Mouse (Mus musculus) midbrain, embryonic 12.5 days (tissue): Measurements from ENCODE around the gene Plbd1. TPM values are rescaled to one million over a fixed set of nuclear protein-coding genes. Genes with fewer than 3 reads are reported as not detected.

Source experiments
- ATAC-seq: fragments of 200-750 bp; cut with Nextera tagmentation; 2 replicates; pipeline ENCODE4 v1.8.0; 2017; ENCODE audit warnings: low read depth, moderate TSS enrichment, moderate library complexity; ENCODE audit not compliant: low FRiP score
- H3K27ac ChIP-seq: fragments of 300-500 bp; sonication (generic); replicated peaks from 2 replicates; pipeline ENCODE4 v1.5.1; 2016; ENCODE audit warnings: mild to moderate bottlenecking
- H3K27me3 ChIP-seq: fragments of 300-500 bp; sonication (generic); 2 replicates; pipeline ENCODE4 v1.6.1; 2016; ENCODE audit warnings: mild to moderate bottlenecking
- H3K36me3 ChIP-seq: fragments of 300-500 bp; sonication (generic); 2 replicates; pipeline ENCODE4 v1.6.1; 2016
- H3K4me1 ChIP-seq: fragments of 300-500 bp; sonication (generic); 2 replicates; pipeline ENCODE4 v1.6.1; 2016
- H3K4me2 ChIP-seq: fragments of 300-500 bp; sonication (generic); replicated peaks from 2 replicates; pipeline ENCODE4 v1.6.1; 2016; ENCODE audit warnings: mild to moderate bottlenecking, moderate library complexity
- H3K4me3 ChIP-seq: fragments of 300-500 bp; sonication (generic); 2 replicates; pipeline ENCODE4 v1.5.1; 2016; ENCODE audit warnings: mild to moderate bottlenecking
- H3K9ac ChIP-seq: fragments of 300-500 bp; sonication (generic); replicated peaks from 2 replicates; pipeline ENCODE4 v1.6.1; 2016; ENCODE audit warnings: mild to moderate bottlenecking, moderate library complexity
- H3K9me3 ChIP-seq: fragments of 300-500 bp; sonication (generic); 2 replicates; pipeline ENCODE4 v1.6.1; 2016; ENCODE audit warnings: mild to moderate bottlenecking
- WGBS: fragments of 180-500 bp; shearing (Covaris S2); methylation state at CpG from one replicate; pipeline ENCODE4 v1.1.7; 2016; 5-methylcytosine and 5-hydroxymethylcytosine counted together
- polyA plus RNA-seq: library from polyadenylated mRNA; unstranded; fragments of >200 nt; fragmentation: Nextera tagmentation; extraction: Ambion mirVana; gene quantifications from 2 replicates; pipeline ENCODE4 v1.2.1, GENCODE M21; 2016

The Plbd1 gene
- polyA plus RNA-seq, 1 experiment from 2014 or later: 0.84 TPM

DNA sequence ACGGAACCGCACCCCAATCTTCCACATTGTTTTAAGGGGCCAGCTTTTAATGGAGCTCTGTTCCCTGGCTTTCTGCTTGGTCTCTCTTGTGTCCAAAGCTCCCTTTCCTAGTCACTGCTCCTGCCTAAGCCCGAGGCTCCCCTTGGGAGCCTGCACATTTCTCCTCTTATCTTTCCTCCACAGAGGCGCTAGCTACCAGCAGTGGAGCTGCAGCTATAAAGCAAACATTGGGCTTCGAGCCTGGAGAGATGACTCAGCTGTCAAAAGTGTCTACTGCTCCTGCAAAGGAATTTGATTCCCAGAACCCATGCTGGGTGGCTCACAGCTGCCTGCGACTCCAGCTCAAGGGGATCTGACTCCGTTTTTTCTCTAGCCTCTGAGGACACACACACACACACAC, 10.7 kb upstream of the Plbd1 start:
- no peak for ATAC-seq
- H3K36me3 ChIP-seq: no peaks in the 10 kb centered on the region
- no peaks in the 10 kb centered on the region for H3K27me3 ChIP-seq
- no peak overlapping the region for H3K27ac ChIP-seq
- no peak overlapping the region for H3K4me2 ChIP-seq
- H3K4me3 ChIP-seq: no peak overlapping the region
- H3K9me3 ChIP-seq: 0 out of 2 replicates have a peak, but pooled peaks cover 2% of the 10 kb centered on the region
- H3K9ac ChIP-seq: no peak overlapping the region
- WGBS: 79% methylated on average over 7 of the region's 7 CpGs
- no peaks in the 10 kb centered on the region for H3K4me1 ChIP-seq

DNA sequence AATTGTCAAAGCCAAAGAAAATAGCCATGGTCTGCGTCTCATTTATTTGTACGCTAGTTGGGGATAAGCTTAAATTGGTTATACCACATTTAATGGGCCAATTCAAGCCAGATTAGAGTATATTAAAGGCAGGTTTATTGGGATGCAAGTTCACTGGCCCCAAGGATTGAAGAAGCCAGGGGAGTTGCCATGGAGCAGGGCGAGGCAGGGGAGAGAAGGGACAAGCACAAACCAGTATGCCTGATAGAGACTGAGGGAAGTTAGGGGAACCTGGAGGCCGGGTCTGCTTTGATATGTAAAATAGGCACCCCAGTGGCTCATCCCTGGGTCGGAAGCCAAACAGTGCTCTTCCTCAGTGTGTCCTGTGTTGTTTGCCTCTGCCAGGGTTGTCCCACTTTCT, 7.5 kb upstream of the Plbd1 start:
- no peak overlapping the region for H3K4me2 ChIP-seq
- H3K9ac ChIP-seq: no peak overlapping the region
- no peak for ATAC-seq
- no peaks in the 10 kb centered on the region for H3K36me3 ChIP-seq
- H3K4me1 ChIP-seq: no peaks in the 10 kb centered on the region
- H3K4me3 ChIP-seq: no peak overlapping the region
- H3K9me3 ChIP-seq: 0 out of 2 replicates have a peak, but pooled peaks cover 2% of the 10 kb centered on the region
- no peak overlapping the region for H3K27ac ChIP-seq
- no peaks in the 10 kb centered on the region for H3K27me3 ChIP-seq
- 47% methylated on average over 5 of the region's 5 CpGs for WGBS

DNA sequence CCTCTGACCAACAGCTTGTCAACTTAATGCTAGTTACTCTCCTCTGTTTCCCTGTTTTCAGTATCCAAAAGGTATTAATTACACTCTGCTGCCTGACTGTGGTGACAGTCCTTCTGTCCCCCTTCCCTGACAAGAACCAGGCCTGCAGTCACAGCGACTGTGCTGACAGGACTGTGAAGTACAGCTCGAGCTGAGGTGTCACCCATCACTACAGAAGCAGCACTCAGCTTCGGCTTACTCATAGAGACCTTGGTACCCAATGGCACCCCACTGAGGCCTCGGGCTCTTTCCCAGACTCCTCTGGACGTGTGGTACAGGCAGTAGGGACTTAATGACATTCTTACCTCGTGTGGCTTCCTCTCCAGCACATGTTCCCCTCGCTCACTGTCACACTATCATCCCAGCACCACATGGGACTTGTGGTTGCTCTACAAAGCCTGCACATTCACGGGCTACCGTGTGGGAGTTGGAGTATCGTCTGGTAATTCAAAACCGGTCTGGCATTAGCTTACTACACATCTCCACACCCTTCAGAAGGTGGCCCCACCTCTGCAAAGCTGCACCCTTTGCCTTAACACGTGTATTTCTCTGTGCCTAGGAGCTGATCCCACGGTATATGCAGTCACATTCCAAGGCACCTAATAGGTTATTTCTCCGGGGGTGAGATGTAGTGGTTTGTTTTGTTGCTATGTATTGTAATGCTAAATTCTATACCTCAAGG, 6.7 kb upstream of the Plbd1 start:
- Histone ChIP-seq H3K9me3 (0 out of 2 replicates have a peak, but pooled peaks cover 2% of the 10 kb centered on the region), H3K4me3 (no peak overlapping the region), H3K36me3 (no peaks in the 10 kb centered on the region), H3K4me2 (no peak overlapping the region), H3K9ac (no peak overlapping the region), H3K4me1 (no peaks in the 10 kb centered on the region), H3K27ac (no peak overlapping the region), H3K27me3 (no peaks in the 10 kb centered on the region)
- 65% methylated on average over 14 of the region's 14 CpGs for WGBS
- no peak for ATAC-seq

DNA sequence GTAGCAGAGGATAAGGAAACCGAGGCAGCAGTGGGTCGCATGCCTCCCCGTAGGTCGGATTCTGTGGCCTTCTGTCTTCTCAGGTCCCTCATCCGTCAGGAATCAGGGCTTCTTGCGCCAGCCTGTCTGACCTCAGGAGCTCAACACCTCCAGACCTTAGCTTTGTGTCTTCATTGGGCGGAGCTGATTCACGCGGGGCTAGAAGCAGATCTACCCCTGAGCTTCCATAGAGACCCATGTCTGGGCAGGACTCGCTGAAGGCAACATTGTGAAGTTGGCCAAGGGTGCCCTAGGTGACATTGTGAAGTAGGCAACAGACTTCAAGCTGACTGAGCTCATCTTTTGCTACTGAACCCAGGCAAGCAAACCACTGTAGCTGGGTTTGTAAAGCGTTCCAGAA, 335 bp upstream of the Plbd1 start:
- Histone ChIP-seq H3K9ac (no peak overlapping the region), H3K4me3 (peak overlapping the region; percentile 39), H3K4me2 (peak overlapping the region; percentile 58), H3K4me1 (peaks cover 7% of the 10 kb centered on the region; the same call in 1 of the 2 replicates), H3K27me3 (peaks cover 32% of the 10 kb centered on the region), H3K9me3 (no peaks in the 10 kb centered on the region), H3K27ac (no peak overlapping the region), H3K36me3 (no peaks in the 10 kb centered on the region)
- no peak for ATAC-seq
- 18% methylated on average over 11 of the region's 11 CpGs for WGBS

DNA sequence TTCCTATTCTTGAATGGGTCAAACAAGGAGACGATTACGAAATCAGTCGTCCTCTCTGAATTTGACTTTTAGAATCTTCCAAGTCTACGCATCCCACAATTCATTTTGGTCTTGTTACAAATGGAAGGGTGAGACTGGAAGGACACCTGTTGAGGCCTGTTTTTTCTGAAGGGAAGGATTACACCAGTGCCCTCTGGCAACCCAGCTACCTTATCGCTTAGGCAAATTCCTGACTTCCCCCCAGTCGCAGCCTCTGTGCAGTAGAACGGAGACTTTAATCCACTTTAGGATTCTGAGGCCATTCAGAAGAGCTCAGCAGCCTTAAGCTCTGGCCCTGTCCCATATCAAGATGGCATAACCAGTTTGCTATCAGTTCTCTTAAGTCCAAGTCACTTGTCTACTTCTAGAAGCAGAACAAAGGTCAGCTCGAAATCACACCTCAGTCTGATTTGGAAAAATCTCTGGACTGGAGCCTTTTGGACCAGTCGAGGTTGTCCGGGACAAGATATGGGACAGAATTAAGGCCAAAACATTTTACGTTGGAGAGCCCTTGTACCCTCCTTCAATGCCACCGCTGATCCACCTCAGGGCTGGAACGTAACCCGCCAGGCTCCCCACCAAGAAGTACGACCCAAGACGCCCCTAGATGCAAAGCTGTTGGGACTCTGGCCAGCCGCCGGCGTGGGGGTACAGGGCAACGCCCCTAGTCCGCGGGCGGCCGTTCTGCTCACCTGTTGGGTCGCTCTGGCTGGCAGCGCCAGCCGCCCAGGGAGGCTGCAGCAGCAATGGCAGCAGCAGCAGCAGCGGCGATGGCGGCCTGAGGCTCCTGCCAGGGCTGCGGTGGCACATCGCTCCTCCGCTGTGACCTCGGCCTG, 660 bp downstream of the Plbd1 start:
- WGBS: 12% methylated on average over 34 of the region's 34 CpGs
- Histone ChIP-seq H3K9me3 (no peaks in the 10 kb centered on the region), H3K36me3 (no peaks in the 10 kb centered on the region), H3K27ac (no peak overlapping the region), H3K9ac (peak overlapping the region; percentile 37; the same call in 1 of the 2 replicates), H3K27me3 (peaks cover 32% of the 10 kb centered on the region), H3K4me2 (peak overlapping the region; percentile 58), H3K4me1 (peaks cover 7% of the 10 kb centered on the region; the same call in 1 of the 2 replicates), H3K4me3 (peak overlapping the region; percentile 39)
- no peak for ATAC-seq

DNA sequence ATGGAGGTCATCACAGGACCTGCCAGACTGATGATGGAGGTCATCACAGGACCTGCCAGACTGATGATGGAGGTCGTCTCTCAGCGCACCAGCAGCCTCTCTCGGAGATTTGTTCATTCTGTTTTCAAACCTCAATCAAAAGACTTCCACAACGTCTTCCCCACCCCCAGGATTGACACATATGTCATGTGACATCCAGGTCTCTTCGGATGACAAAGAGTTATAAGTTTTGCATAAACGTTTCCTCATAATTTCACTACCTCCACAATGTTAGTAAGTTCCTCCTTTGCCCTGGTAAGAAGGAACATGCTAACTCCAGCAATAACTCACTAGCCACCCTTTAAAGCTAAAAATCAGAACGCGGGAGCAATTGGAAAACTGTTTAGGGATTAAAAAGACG, 2.5 kb downstream of the Plbd1 start:
- Histone ChIP-seq H3K27ac (no peak overlapping the region), H3K4me1 (peaks cover 7% of the 10 kb centered on the region; the same call in 1 of the 2 replicates), H3K36me3 (no peaks in the 10 kb centered on the region), H3K4me3 (no peak overlapping the region), H3K9me3 (no peaks in the 10 kb centered on the region), H3K4me2 (no peak overlapping the region), H3K9ac (no peak overlapping the region), H3K27me3 (peaks cover 32% of the 10 kb centered on the region)
- no peak for ATAC-seq
- 90% methylated on average over 9 of the region's 9 CpGs for WGBS

DNA sequence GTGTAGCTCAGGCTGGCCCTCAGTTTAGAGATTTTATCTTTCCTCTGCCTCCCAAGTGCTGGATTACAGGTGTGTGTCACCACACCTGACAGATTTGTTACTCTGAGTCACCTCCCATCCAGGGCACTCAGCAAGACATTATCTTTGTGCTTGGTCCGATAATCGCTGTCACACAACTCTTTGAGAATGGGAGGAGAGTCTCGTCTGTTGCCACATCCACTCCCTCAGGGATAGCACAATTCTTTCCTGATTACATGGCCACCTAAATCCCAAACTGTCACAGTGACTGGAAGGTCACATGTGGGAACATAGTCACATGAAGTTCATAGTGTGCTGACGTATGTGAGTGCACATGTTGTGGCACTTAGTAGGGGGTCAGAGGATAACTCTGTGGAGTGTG, 3.4 kb downstream of the Plbd1 start:
- ATAC-seq: no peak
- H3K4me3 ChIP-seq: no peak overlapping the region
- H3K27me3 ChIP-seq: peaks cover 32% of the 10 kb centered on the region
- H3K36me3 ChIP-seq: no peaks in the 10 kb centered on the region
- no peaks in the 10 kb centered on the region for H3K9me3 ChIP-seq
- no peak overlapping the region for H3K27ac ChIP-seq
- peaks cover 7% of the 10 kb centered on the region; the same call in 1 of the 2 replicates for H3K4me1 ChIP-seq
- H3K4me2 ChIP-seq: no peak overlapping the region
- WGBS: 85% methylated on average over 4 of the region's 4 CpGs
- H3K9ac ChIP-seq: no peak overlapping the region

DNA sequence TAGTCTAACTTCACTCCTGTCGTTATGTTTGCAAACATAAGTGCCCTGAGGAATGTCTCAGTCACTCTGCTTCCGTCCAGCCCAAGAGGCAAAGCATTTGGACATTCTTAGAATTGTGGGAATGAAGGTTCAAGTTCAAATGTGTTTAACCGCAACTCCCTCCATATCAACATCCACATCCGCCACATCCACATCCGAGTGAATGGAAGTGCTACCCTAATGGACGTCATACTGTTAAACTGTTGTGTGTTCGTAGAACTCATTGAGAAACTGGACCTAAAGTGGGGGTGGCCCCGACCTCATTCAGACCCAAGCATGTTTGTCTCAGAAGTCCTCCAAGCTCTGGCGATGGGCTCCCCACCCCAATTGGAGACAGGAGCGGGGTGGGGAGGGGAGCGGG, 5.9 kb downstream of the Plbd1 start:
- no peaks in the 10 kb centered on the region for H3K9me3 ChIP-seq
- no peak for ATAC-seq
- H3K27ac ChIP-seq: no peak overlapping the region
- no peaks in the 10 kb centered on the region for H3K4me1 ChIP-seq
- H3K27me3 ChIP-seq: peaks cover 11% of the 10 kb centered on the region
- 76% methylated on average over 11 of the region's 11 CpGs for WGBS
- H3K9ac ChIP-seq: no peak overlapping the region
- no peak overlapping the region for H3K4me2 ChIP-seq
- no peak overlapping the region for H3K4me3 ChIP-seq
- H3K36me3 ChIP-seq: no peaks in the 10 kb centered on the region

DNA sequence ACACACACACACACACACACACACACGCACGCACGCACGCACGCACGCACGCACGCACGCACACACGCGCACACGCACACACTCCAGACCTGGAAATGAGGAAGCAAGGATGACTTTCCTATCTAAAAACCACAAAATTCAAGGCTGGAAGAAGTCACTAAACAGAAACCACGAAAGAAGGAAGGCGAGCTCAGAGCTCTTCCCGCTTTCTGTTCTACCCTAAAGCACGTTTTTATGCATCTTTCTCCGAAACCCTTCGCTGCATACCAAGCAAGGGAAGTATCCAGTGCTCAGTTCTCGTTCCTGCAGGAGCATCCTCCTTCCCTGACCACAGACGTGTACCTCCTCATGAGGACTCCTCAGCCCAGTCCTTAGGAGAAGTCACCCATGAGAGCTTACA, 7.3 kb downstream of the Plbd1 start:
- no peaks in the 10 kb centered on the region for H3K4me1 ChIP-seq
- WGBS: 90% methylated on average over 20 of the region's 20 CpGs
- no peak for ATAC-seq

DNA sequence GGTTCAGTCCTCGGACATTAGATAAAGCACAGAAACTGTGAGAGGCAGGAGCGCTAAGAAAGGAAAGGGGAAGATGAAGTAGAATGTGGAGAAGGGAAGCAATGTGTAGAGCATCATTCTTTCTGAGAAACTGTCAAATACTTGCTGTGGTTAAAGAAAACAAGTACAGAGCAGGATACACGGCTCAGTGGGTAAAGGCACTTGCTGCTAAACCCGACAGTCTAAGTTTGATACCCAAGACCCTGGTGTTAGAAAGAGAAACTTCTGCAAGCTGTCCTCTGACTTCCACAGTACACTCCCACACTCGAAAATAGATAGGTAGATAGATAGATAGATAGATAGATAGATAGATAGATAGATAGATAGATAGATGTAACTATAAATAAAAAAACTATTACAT, 8.4 kb downstream of the Plbd1 start:
- Histone ChIP-seq H3K4me3 (no peak overlapping the region), H3K4me1 (no peaks in the 10 kb centered on the region), H3K27ac (no peak overlapping the region), H3K9ac (no peak overlapping the region), H3K36me3 (no peaks in the 10 kb centered on the region), H3K27me3 (no peaks in the 10 kb centered on the region), H3K4me2 (no peak overlapping the region), H3K9me3 (no peaks in the 10 kb centered on the region)
- 77% methylated on average over 5 of the region's 5 CpGs for WGBS
- ATAC-seq: no peak

More for the DNA sequence above, 7.3 kb downstream of the Plbd1 start:
- H3K27me3 ChIP-seq: no peaks in the 10 kb centered on the region
- no peak overlapping the region for H3K4me2 ChIP-seq
- no peak overlapping the region for H3K9ac ChIP-seq
- no peaks in the 10 kb centered on the region for H3K36me3 ChIP-seq
- no peak overlapping the region for H3K27ac ChIP-seq
- H3K9me3 ChIP-seq: no peaks in the 10 kb centered on the region
- H3K4me3 ChIP-seq: no peak overlapping the region

DNA sequence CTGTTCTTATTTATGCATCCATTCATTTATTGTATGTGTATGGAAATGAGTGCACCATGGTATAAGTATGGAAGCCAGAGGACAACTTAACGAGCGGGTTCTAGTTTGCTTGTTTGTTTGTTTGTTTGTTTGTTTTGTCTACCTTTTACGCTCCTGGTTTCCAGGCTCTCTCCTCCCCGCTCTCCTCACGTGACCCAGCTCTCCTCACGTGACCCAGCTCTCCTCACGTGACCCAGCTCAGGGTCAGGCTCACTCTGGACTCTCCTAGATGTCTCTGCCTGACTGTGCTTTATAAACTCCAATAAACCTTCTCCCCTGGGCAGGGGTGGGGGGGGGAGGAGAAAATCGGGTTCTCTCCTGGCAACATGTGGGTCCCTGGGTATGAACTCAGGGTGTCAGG, 11.1 kb downstream of the Plbd1 start:
- no peak overlapping the region for H3K4me3 ChIP-seq
- no peak for ATAC-seq

DNA sequence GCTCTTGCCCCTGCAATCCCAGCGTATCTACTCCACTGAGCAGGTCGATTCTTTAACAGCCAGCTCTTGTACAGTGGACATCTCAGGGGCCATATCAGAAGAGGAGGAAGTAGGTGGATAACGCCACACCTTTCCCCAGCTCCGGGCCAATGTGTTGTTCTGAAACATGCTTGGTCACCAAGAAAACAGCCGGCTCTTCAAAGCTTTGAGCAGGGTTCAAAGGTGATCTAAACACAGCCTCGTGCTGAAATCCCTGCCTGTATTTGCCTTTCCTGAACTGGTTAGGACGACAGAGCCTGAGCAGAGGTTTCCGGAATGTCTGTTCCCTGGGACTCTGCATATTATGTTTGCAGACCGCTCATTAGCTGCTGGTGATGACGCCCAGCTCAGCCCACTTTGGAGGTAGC, 14.3 kb downstream of the Plbd1 start:
- Histone ChIP-seq H3K4me2 (no peak overlapping the region), H3K27me3 (no peaks in the 10 kb centered on the region), H3K4me1 (no peaks in the 10 kb centered on the region), H3K4me3 (no peak overlapping the region), H3K27ac (no peak overlapping the region), H3K9me3 (0 out of 2 replicates have a peak, but pooled peaks cover 6% of the 10 kb centered on the region), H3K36me3 (no peaks in the 10 kb centered on the region), H3K9ac (no peak overlapping the region)
- WGBS: 76% methylated on average over 10 of the region's 10 CpGs
- no peak for ATAC-seq

More for the DNA sequence above, 11.1 kb downstream of the Plbd1 start:
- Histone ChIP-seq H3K9me3 (no peaks in the 10 kb centered on the region), H3K36me3 (no peaks in the 10 kb centered on the region), H3K27me3 (no peaks in the 10 kb centered on the region), H3K9ac (no peak overlapping the region), H3K4me1 (no peaks in the 10 kb centered on the region), H3K4me2 (no peak overlapping the region), H3K27ac (no peak overlapping the region)
- 94% methylated on average over 8 of the region's 8 CpGs for WGBS
